19 mouse cellular contexts compared by ENCODE assay signal in genomic region chrX:59589050-59589449, GRCm38 (mm10). TPM values are rescaled to one million over a fixed set of nuclear protein-coding genes. Genes with fewer than 3 reads are reported as not detected.
DNase-seq lines count a peak whose midpoint lies in the region; ATAC-seq and TF ChIP-seq lines count a peak whose summit lies in the region.
"Had no signal": no experiment of that assay in that cellular context is flagged by ENCODE, and none has a peak within 500 bp of the region (broad histone marks: within the 10 kb centered on the region; RNA-seq: fewer than 3 reads in every experiment).

No protein-coding gene starts in this region.

- intact Hi-C loops in gastrocnemius, adult 2 months (cut with DNase I) = no loop called here
- intact Hi-C loops in gastrocnemius, postnatal 14 days (cut with DNase I; ENCODE audit: low total_unique reads) = no loop called here

- no peaks in the 10 kb centered on the region for H3K27me3 ChIP-seq in heart, embryonic 16.5 days (ENCODE audit: control insufficient read depth, insufficient read depth, low read length)
- H3K27me3 ChIP-seq: limb, embryonic 12.5 days; liver, embryonic 15.5 days; midbrain, embryonic 13.5 days had no signal

- H3K36me3 ChIP-seq in heart, embryonic 16.5 days (ENCODE audit: control insufficient read depth, insufficient read depth) = no peaks in the 10 kb centered on the region
- H3K36me3 ChIP-seq: hindbrain, embryonic 10.5 days; limb, embryonic 12.5 days; liver, embryonic 15.5 days; midbrain, embryonic 13.5 days had no signal

- no peaks in the 10 kb centered on the region for H3K4me1 ChIP-seq in heart, embryonic 16.5 days (ENCODE audit: control insufficient read depth, insufficient read depth, low read length)
- H3K4me1 ChIP-seq: hindbrain, embryonic 10.5 days; limb, embryonic 12.5 days; liver, embryonic 15.5 days; midbrain, embryonic 13.5 days had no signal

- peak overlapping the region; percentile 25; the same call in 1 of the 2 replicates for H3K4me2 ChIP-seq in heart, embryonic 16.5 days (ENCODE audit: low read depth, low read length)
- H3K4me2 ChIP-seq: limb, embryonic 12.5 days; liver, embryonic 15.5 days; midbrain, embryonic 13.5 days had no signal

- peak overlapping the region; percentile 54 for H3K27ac ChIP-seq in gastrocnemius, adult 2 months
- peak overlapping the region; percentile 79 for H3K27ac ChIP-seq in heart, embryonic 16.5 days (ENCODE audit: low read length)
- H3K27ac ChIP-seq: hindbrain, embryonic 10.5 days; left cerebral cortex, adult 2 months; limb, embryonic 12.5 days; liver, embryonic 15.5 days; midbrain, embryonic 13.5 days had no signal

- H3K4me3 ChIP-seq in gastrocnemius, adult 2 months = peak overlapping the region; percentile 16; the same call in 1 of the 2 replicates
- no peak overlapping the region for H3K4me3 ChIP-seq in heart, embryonic 16.5 days (ENCODE audit: low read length)
- H3K4me3 ChIP-seq: erythroblast, embryonic 14.5 days; hindbrain, embryonic 10.5 days; left cerebral cortex, adult 2 months; limb, embryonic 12.5 days; liver, embryonic 15.5 days; midbrain, embryonic 13.5 days had no signal

- no peak overlapping the region for H3K9ac ChIP-seq in heart, embryonic 16.5 days (ENCODE audit: low read length)
- H3K9ac ChIP-seq: limb, embryonic 12.5 days; liver, embryonic 15.5 days; midbrain, embryonic 13.5 days had no signal

- no peaks in the 10 kb centered on the region for H3K9me3 ChIP-seq in heart, embryonic 16.5 days (replicated peaks; ENCODE audit: control insufficient read depth, low read length)
- H3K9me3 ChIP-seq: hindbrain, embryonic 10.5 days; limb, embryonic 12.5 days; liver, embryonic 15.5 days; midbrain, embryonic 13.5 days had no signal

- no peak for TF ChIP-seq CTCF in gastrocnemius, adult 2 months (IDR thresholded peaks at IDR 0.05)

- peak; percentile 28; the same call in 1 of the 2 replicates for ATAC-seq in heart, embryonic 16.5 days (replicated peaks; ENCODE audit: extremely low read depth, insufficient read depth, low FRiP score)
- peak; percentile 77 for ATAC-seq in neutrophil, adult 5-6 weeks (ENCODE audit: extremely low read depth, insufficient number of reproducible peaks, low FRiP score, poor library complexity, severe bottlenecking)
- ATAC-seq: intestine, postnatal 0 days; midbrain, embryonic 13.5 days had no signal

- 18% methylated on average over 5 of the region's 5 CpGs for WGBS in heart, embryonic 16.5 days

- DNase-seq in gastrocnemius, adult 2 months = peak; percentile 25
- no peak for DNase-seq in gastrocnemius, postnatal 25 days
- peak; percentile 35 to 37 for DNase-seq in B cell, adult 2 months
- no peak for DNase-seq in layer of hippocampus, adult 9-10 months (ENCODE audit: low spot score)
- DNase-seq in ovary, postnatal 36 days (ENCODE audit: low spot score) = no peak
- DNase-seq in gastrocnemius, postnatal 14 days = no peak
- DNase-seq: adrenal gland, postnatal 14 days; cerebellum, postnatal 10 days; kidney, postnatal 14 days; lung, postnatal 14 days had no signal

RNA-seq across cellular contexts. Expression of gene Fgf13, which starts 21.2 kb away (rescaled TPM):
- total RNA-seq in gastrocnemius, adult 2 months (2021) = 10 to 100 TPM; 57.6 to 60.8 TPM
- total RNA-seq in gastrocnemius, postnatal 25 days (2021) = 10 to 100 TPM; 41.9 to 47.5 TPM
- 79.4 and 88.1 TPM in 2 replicates for polyA plus RNA-seq in heart, embryonic 16.5 days (2015; fragmentation: Nextera tagmentation; extraction: Ambion mirVana)
- total RNA-seq in neutrophil, adult 5-6 weeks (2017) = 3.8 and 8.0 TPM in 2 replicates
- 10 to 100 TPM; 42.0 to 44.1 TPM for total RNA-seq in gastrocnemius, postnatal 14 days (2021)

Comparison
In these comparisons a context has a peak if more than half of its experiments do, and no peak if none do; other contexts are left out.
1. DNase-seq: peak in gastrocnemius, adult 2 months (single experiment) and B cell, adult 2 months (2 of 2); none in gastrocnemius, postnatal 25 days (single experiment), layer of hippocampus, adult 9-10 months (single experiment), ovary, postnatal 36 days (single experiment) and gastrocnemius, postnatal 14 days (single experiment).